Mouse (Mus musculus) olfactory bulb, adult 2 months (tissue): ENCODE results near the gene Coq10a.

Experiments used
- CTCF ChIP-seq: fragments of 200-500 bp; IDR thresholded peaks from 2 replicates; pipeline ENCODE4 v1.5.1; 2012; ENCODE audit warnings: low read depth, mild to moderate bottlenecking, low read length, moderate library complexity; ENCODE audit not compliant: insufficient read depth
- POLR2A ChIP-seq: fragments of 200-500 bp; IDR thresholded peaks from 2 replicates; pipeline ENCODE4 v1.6.1; 2012; ENCODE audit warnings: mild to moderate bottlenecking, low read depth, low read length, moderate library complexity; ENCODE audit not compliant: insufficient read depth

DNA sequence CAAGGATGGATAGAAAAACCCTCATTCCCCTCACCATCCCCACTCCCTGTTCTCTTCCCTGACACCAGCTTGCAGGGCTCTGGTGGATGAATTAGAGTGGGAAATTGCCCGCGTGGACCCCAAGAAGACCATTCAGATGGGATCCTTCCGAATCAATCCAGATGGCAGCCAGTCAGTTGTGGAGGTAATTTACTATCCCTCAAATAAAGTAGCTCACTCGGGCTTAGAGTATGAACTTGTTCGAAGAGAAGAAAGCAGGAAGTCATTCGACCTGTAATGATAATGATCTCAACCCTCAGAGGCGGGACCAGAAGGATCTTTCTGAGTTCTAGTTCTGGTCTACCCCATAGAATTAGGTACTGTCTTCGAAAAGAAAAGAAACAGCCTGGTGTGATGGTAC is 45.3 kb downstream of the Coq10a start:
- TF ChIP-seq POLR2A: no peak
- TF ChIP-seq CTCF: no peak
